ENCODE assay signal across 13 mouse cellular contexts in the genomic region with DNA sequence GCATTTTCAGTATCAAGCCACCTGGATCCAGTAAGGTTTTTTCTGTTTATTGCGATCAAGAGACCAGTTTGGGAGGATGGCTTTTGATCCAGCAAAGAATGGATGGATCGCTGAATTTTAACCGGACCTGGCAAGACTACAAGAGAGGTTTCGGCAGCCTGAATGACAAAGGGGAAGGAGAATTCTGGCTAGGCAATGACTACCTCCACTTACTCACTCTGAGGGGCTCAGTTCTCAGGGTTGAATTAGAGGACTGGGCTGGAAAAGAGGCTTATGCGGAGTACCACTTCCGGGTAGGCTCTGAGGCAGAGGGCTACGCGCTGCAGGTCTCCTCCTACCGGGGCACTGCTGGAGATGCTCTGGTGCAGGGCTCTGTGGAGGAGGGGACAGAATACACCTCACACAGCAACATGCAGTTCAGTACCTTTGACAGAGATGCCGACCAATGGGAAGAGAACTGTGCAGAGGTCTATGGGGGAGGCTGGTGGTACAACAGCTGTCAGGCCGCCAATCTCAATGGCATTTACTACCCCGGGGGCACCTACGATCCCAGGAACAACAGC. TPM values are rescaled to one million over a fixed set of nuclear protein-coding genes. Genes with fewer than 3 reads are reported as not detected.
DNase-seq lines count a peak whose midpoint lies in the region; ATAC-seq and TF ChIP-seq lines count a peak whose summit lies in the region.
"Had no signal": no experiment of that assay in that cellular context is flagged by ENCODE, and none has a peak within 500 bp of the region (broad histone marks: within the 10 kb centered on the region; RNA-seq: fewer than 3 reads in every experiment).

No protein-coding gene starts in this region.

- H3K9ac ChIP-seq in kidney, postnatal 0 days (ENCODE audit: low read depth, low read length), result no peak overlapping the region
- no peak overlapping the region for H3K9ac ChIP-seq in hindbrain, embryonic 14.5 days
- 0 out of 2 replicates have a peak overlapping the region, but pooled peaks have one; percentile 41 for H3K9ac ChIP-seq in neural tube, embryonic 13.5 days

- H3K4me1 ChIP-seq in kidney, postnatal 0 days (replicated peaks; ENCODE audit: insufficient read depth, low read length), result no peaks in the 10 kb centered on the region
- H3K4me1 ChIP-seq in forebrain, embryonic 10.5 days, result peaks cover 6% of the 10 kb centered on the region
- no peaks in the 10 kb centered on the region for H3K4me1 ChIP-seq in hindbrain, embryonic 14.5 days (replicated peaks; ENCODE audit: control insufficient read depth, insufficient read depth, low read length)
- H3K4me1 ChIP-seq in neural tube, embryonic 13.5 days (replicated peaks), result no peaks in the 10 kb centered on the region

- no peaks in the 10 kb centered on the region for H3K9me3 ChIP-seq in kidney, postnatal 0 days (replicated peaks; ENCODE audit: low read length)
- no peaks in the 10 kb centered on the region for H3K9me3 ChIP-seq in forebrain, embryonic 10.5 days
- H3K9me3 ChIP-seq in hindbrain, embryonic 14.5 days (ENCODE audit: control insufficient read depth, low read length), result no peaks in the 10 kb centered on the region
- H3K9me3 ChIP-seq in neural tube, embryonic 13.5 days, result no peaks in the 10 kb centered on the region

- no peak overlapping the region for H3K4me3 ChIP-seq in kidney, postnatal 0 days (replicated peaks; ENCODE audit: low read depth, low read length)
- H3K4me3 ChIP-seq in forebrain, embryonic 10.5 days, result peak overlapping the region; percentile 30
- H3K4me3 ChIP-seq in hindbrain, embryonic 14.5 days (replicated peaks; ENCODE audit: low read length), result peak overlapping the region; percentile 5; the same call in 1 of the 2 replicates
- H3K4me3 ChIP-seq in neural tube, embryonic 13.5 days, result peak overlapping the region; percentile 14; the same call in 1 of the 2 replicates
- H3K4me3 ChIP-seq: myocyte had no signal

- DNase-seq in kidney, postnatal 0 days (ENCODE audit: low spot score), result no peak
- DNase-seq in kidney, postnatal 4 days, result no peak
- peak; percentile 15 for DNase-seq in forebrain, embryonic 10.5 days (ENCODE audit: extremely low spot score, low spot score)
- no peak for DNase-seq in hindbrain, embryonic 14.5 days (ENCODE audit: low spot score)
- no peak for DNase-seq in spleen, adult 12 weeks (ENCODE audit: low spot score)
- DNase-seq: cerebellum, adult 9-10 months; gastrocnemius, postnatal 10 days; kidney, adult 9 months had no signal

- no peak overlapping the region for H3K27ac ChIP-seq in kidney, postnatal 0 days
- no peak overlapping the region for H3K27ac ChIP-seq in forebrain, embryonic 10.5 days
- no peak overlapping the region for H3K27ac ChIP-seq in hindbrain, embryonic 14.5 days
- no peak overlapping the region for H3K27ac ChIP-seq in neural tube, embryonic 13.5 days (replicated peaks)

- 44% methylated on average over 13 of the region's 13 CpGs for WGBS in kidney, postnatal 0 days
- WGBS in forebrain, embryonic 10.5 days, result 47% methylated on average over 13 of the region's 13 CpGs
- WGBS in hindbrain, embryonic 14.5 days, result 45% methylated on average over 13 of the region's 13 CpGs
- 41% methylated on average over 13 of the region's 13 CpGs for WGBS in neural tube, embryonic 13.5 days

- ATAC-seq in kidney, postnatal 0 days (replicated peaks; ENCODE audit: low FRiP score, low read depth), result 0 out of 2 replicates have a peak, but pooled peaks have one; percentile 29
- no peak for ATAC-seq in hindbrain, embryonic 14.5 days (ENCODE audit: low FRiP score)
- no peak; the same call in 1 of the 2 replicates for ATAC-seq in neural tube, embryonic 13.5 days (ENCODE audit: low read depth)
- no peak for ATAC-seq in monocyte, adult 5-6 weeks (replicated peaks; ENCODE audit: insufficient number of reproducible peaks, low FRiP score, low TSS enrichment, poor library complexity, severe bottlenecking)

- peak overlapping the region; percentile 30; the same call in 1 of the 2 replicates for H3K4me2 ChIP-seq in kidney, postnatal 0 days (ENCODE audit: low read length)
- H3K4me2 ChIP-seq in hindbrain, embryonic 14.5 days (replicated peaks), result peak overlapping the region; percentile 35
- peak overlapping the region; percentile 42 for H3K4me2 ChIP-seq in neural tube, embryonic 13.5 days

- H3K36me3 ChIP-seq in kidney, postnatal 0 days (ENCODE audit: insufficient read depth, low read length), result no peaks in the 10 kb centered on the region
- no peaks in the 10 kb centered on the region for H3K36me3 ChIP-seq in forebrain, embryonic 10.5 days (replicated peaks)
- H3K36me3 ChIP-seq in hindbrain, embryonic 14.5 days (replicated peaks; ENCODE audit: control insufficient read depth, insufficient read depth), result no peaks in the 10 kb centered on the region
- no peaks in the 10 kb centered on the region for H3K36me3 ChIP-seq in neural tube, embryonic 13.5 days

- no peak for TF ChIP-seq CTCF in kidney, postnatal 0 days (IDR thresholded peaks at IDR 0.05; ENCODE audit: low read depth)

- no peaks in the 10 kb centered on the region for H3K27me3 ChIP-seq in kidney, postnatal 0 days (ENCODE audit: insufficient read depth, low read length)
- H3K27me3 ChIP-seq in forebrain, embryonic 10.5 days (ENCODE audit: poor library complexity, severe bottlenecking), result no peaks in the 10 kb centered on the region
- H3K27me3 ChIP-seq in hindbrain, embryonic 14.5 days (ENCODE audit: control insufficient read depth, insufficient read depth, low read length), result no peaks in the 10 kb centered on the region
- H3K27me3 ChIP-seq in neural tube, embryonic 13.5 days, result no peaks in the 10 kb centered on the region

RNA-seq across cellular contexts. Expression of a gene that starts 7.0 kb away (rescaled TPM):
- 5.1 and 5.5 TPM in 2 replicates for polyA plus RNA-seq in kidney, postnatal 0 days (2015; fragmentation: Nextera tagmentation; extraction: Ambion mirVana)
- polyA plus RNA-seq in forebrain, embryonic 10.5 days (2016; fragmentation: Nextera tagmentation; extraction: Ambion mirVana), result not detected in 2 replicates
- polyA plus RNA-seq in hindbrain, embryonic 14.5 days (2014; fragmentation: Nextera tagmentation; extraction: Ambion mirVana), result not detected in 2 replicates
- 0.35 TPM in 1 of 2 replicates, not detected in the other for polyA plus RNA-seq in neural tube, embryonic 13.5 days (2015; fragmentation: Nextera tagmentation; extraction: Ambion mirVana)
- total RNA-seq in monocyte, adult 5-6 weeks (2017), result not detected in 3 replicates
- total RNA-seq: left cerebral cortex, postnatal 25 days had no signal
- polyA plus RNA-seq: myocyte; urinary bladder, adult 2 months had no signal

RNA-seq across cellular contexts. Expression of a gene that starts 16.8 kb away (rescaled TPM):
- 2.4 and 3.3 TPM in 2 replicates for polyA plus RNA-seq in kidney, postnatal 0 days (2015; fragmentation: Nextera tagmentation; extraction: Ambion mirVana)
- not detected in 2 replicates for polyA plus RNA-seq in forebrain, embryonic 10.5 days (2016; fragmentation: Nextera tagmentation; extraction: Ambion mirVana)
- polyA plus RNA-seq in hindbrain, embryonic 14.5 days (2014; fragmentation: Nextera tagmentation; extraction: Ambion mirVana), result not detected in 2 replicates
- 0.07 and 0.08 TPM in 2 replicates for polyA plus RNA-seq in neural tube, embryonic 13.5 days (2015; fragmentation: Nextera tagmentation; extraction: Ambion mirVana)
- total RNA-seq in monocyte, adult 5-6 weeks (2017), result not detected in 3 replicates
- total RNA-seq: left cerebral cortex, postnatal 25 days had no signal
- polyA plus RNA-seq: myocyte had no signal

RNA-seq across cellular contexts. Expression of a gene that starts 22.5 kb away (rescaled TPM):
- polyA plus RNA-seq in kidney, postnatal 0 days (2015; fragmentation: Nextera tagmentation; extraction: Ambion mirVana), result 70.4 and 76.8 TPM in 2 replicates
- 136 and 137 TPM in 2 replicates for polyA plus RNA-seq in forebrain, embryonic 10.5 days (2016; fragmentation: Nextera tagmentation; extraction: Ambion mirVana)
- polyA plus RNA-seq in hindbrain, embryonic 14.5 days (2014; fragmentation: Nextera tagmentation; extraction: Ambion mirVana), result 99.6 and 108 TPM in 2 replicates
- polyA plus RNA-seq in neural tube, embryonic 13.5 days (2015; fragmentation: Nextera tagmentation; extraction: Ambion mirVana), result 109 and 110 TPM in 2 replicates
- total RNA-seq in monocyte, adult 5-6 weeks (2017), result 57.3 to 72.2 TPM (median 57.9 TPM) in 3 replicates

RNA-seq across cellular contexts. Expression of a gene that starts 25.3 kb away (rescaled TPM):
- 1.2 and 2.3 TPM in 2 replicates for polyA plus RNA-seq in kidney, postnatal 0 days (2015; fragmentation: Nextera tagmentation; extraction: Ambion mirVana)
- not detected in 2 replicates for polyA plus RNA-seq in forebrain, embryonic 10.5 days (2016; fragmentation: Nextera tagmentation; extraction: Ambion mirVana)
- polyA plus RNA-seq in hindbrain, embryonic 14.5 days (2014; fragmentation: Nextera tagmentation; extraction: Ambion mirVana), result not detected in 2 replicates
- polyA plus RNA-seq in neural tube, embryonic 13.5 days (2015; fragmentation: Nextera tagmentation; extraction: Ambion mirVana), result 0.17 TPM in 1 of 2 replicates, not detected in the other
- not detected in 3 replicates for total RNA-seq in monocyte, adult 5-6 weeks (2017)
- total RNA-seq: left cerebral cortex, postnatal 25 days had no signal
- polyA plus RNA-seq: myocyte; urinary bladder, adult 2 months had no signal
